In genomic region chr11:107379089-107379845, GRCm38 (mm10) we compare ENCODE assay signal across 10 mouse cellular contexts.
DNase-seq lines count a peak whose midpoint lies in the region; TF ChIP-seq lines count a peak whose summit lies in the region.
"Had no signal": no experiment of that assay in that cellular context is flagged by ENCODE, and none has a peak within 500 bp of the region (broad histone marks: within the 10 kb centered on the region; RNA-seq: fewer than 3 reads in every experiment).

No protein-coding gene starts in this region.

- peak overlapping the region; percentile 55 for H3K27ac ChIP-seq in heart, adult 2 months
- no peak overlapping the region for H3K27ac ChIP-seq in heart, embryonic 10.5 days
- H3K27ac ChIP-seq: midbrain, embryonic 12.5 days had no signal

- WGBS in heart, adult 2 months, result 43% methylated on average over 22 of the region's 22 CpGs
- 86% methylated on average over 22 of the region's 22 CpGs for WGBS in heart, embryonic 10.5 days

- peaks cover 2% of the 10 kb centered on the region for H3K79me2 ChIP-seq in heart, adult 2 months (replicated peaks; ENCODE audit: control insufficient read depth, insufficient read depth, low read length)

- H3K4me3 ChIP-seq in heart, adult 2 months, result no peak overlapping the region
- no peak overlapping the region for H3K4me3 ChIP-seq in heart, embryonic 10.5 days
- H3K4me3 ChIP-seq: erythroblast, embryonic 14.5 days; midbrain, embryonic 12.5 days had no signal

- TF ChIP-seq POLR2A in heart, adult 2 months (IDR thresholded peaks at IDR 0.05; ENCODE audit: insufficient read depth, low read depth, low read length), result no peak
- TF ChIP-seq POLR2A in brain, embryonic 14.5 days (IDR thresholded peaks at IDR 0.05; ENCODE audit: borderline replicate concordance, extremely low read depth, insufficient read depth, insufficient read length, poor library complexity, severe bottlenecking), result no peak

- peak; percentile 72 to 84 for DNase-seq in heart, adult 2 months
- no peak for DNase-seq in heart, embryonic 10.5 days (ENCODE audit: low spot score)
- peak; percentile 68 for DNase-seq in brain, embryonic 14.5 days (ENCODE audit: low read depth)
- peak; percentile 75 to 84 for DNase-seq in heart, adult 9 months (ENCODE audit: low spot score in 2 of 2)
- peak; percentile 37 to 57 for DNase-seq in layer of hippocampus, postnatal 36 days
- peak; percentile 41 for DNase-seq in right cerebral cortex, postnatal 14 days
- no peak for DNase-seq in embryo, embryonic 10.5 days (ENCODE audit: low spot score)
- no peak for DNase-seq in T-cell, adult 2 months (ENCODE audit: low spot score)

- H3K4me1 ChIP-seq in heart, adult 2 months (ENCODE audit: control insufficient read depth, insufficient read depth, low read length), result peaks cover 14% of the 10 kb centered on the region
- peaks cover 6% of the 10 kb centered on the region; the same call in 1 of the 2 replicates for H3K4me1 ChIP-seq in heart, embryonic 10.5 days

- H3K9me3 ChIP-seq in heart, embryonic 10.5 days, result peaks cover 3% of the 10 kb centered on the region; the same call in 1 of the 2 replicates
- H3K9me3 ChIP-seq: midbrain, embryonic 12.5 days had no signal

- no peaks in the 10 kb centered on the region for H3K27me3 ChIP-seq in heart, adult 2 months (ENCODE audit: control insufficient read depth, insufficient read depth, low read length)
- H3K27me3 ChIP-seq in heart, embryonic 10.5 days (ENCODE audit: insufficient read depth, poor library complexity, severe bottlenecking), result no peaks in the 10 kb centered on the region
- H3K27me3 ChIP-seq: midbrain, embryonic 12.5 days had no signal

- intact Hi-C loops in heart, adult 2 months (cut with DNase I), result loop anchor here (5.0 kb wide), 1 partner anchor 37 kb away; no protein-coding TSS in a partner anchor

- H3K36me3 ChIP-seq in heart, adult 2 months (ENCODE audit: control insufficient read depth, insufficient read depth, low read length), result no peaks in the 10 kb centered on the region
- H3K36me3 ChIP-seq in heart, embryonic 10.5 days, result no peaks in the 10 kb centered on the region

- no peak overlapping the region for H3K9ac ChIP-seq in heart, adult 2 months (ENCODE audit: low read depth, low read length)
- H3K9ac ChIP-seq: midbrain, embryonic 12.5 days had no signal

- peak; percentile 50; the same call in 1 of the 2 replicates for TF ChIP-seq EP300 in heart, adult 2 months (IDR thresholded peaks at IDR 0.05; ENCODE audit: insufficient read depth, low read depth, low read length)

- peak; percentile 45 for TF ChIP-seq CTCF in heart, adult 2 months (IDR thresholded peaks at IDR 0.05)
- peak; percentile 15; the same call in 1 of the 2 replicates for TF ChIP-seq CTCF in brain, embryonic 14.5 days (IDR thresholded peaks at IDR 0.05; ENCODE audit: borderline replicate concordance, extremely low read depth, insufficient read depth, insufficient read length)

Comparison
In these comparisons a context has a peak if more than half of its experiments do, and no peak if none do; other contexts are left out.
1. DNase-seq: peak in heart, adult 2 months (2 of 2), brain, embryonic 14.5 days (single experiment), heart, adult 9 months (2 of 2), layer of hippocampus, postnatal 36 days (2 of 2) and right cerebral cortex, postnatal 14 days (single experiment); none in heart, embryonic 10.5 days (single experiment), embryo, embryonic 10.5 days (single experiment) and T-cell, adult 2 months (single experiment).